Mouse (Mus musculus) heart, embryonic 11.5 days (tissue): ENCODE results near the gene Zfp775. TPM values are rescaled to one million over a fixed set of nuclear protein-coding genes. Genes with fewer than 3 reads are reported as not detected.

Experiments
- ATAC-seq: fragments of 200-750 bp; cut with Nextera tagmentation; replicated peaks from 2 replicates; pipeline ENCODE4 v1.8.0; 2017; ENCODE audit warnings: moderate library complexity; ENCODE audit not compliant: insufficient number of reproducible peaks, low FRiP score, low TSS enrichment
- H3K27ac ChIP-seq: fragments of 300-500 bp; sonication (generic); 2 replicates; pipeline ENCODE4 v1.5.1; 2014; ENCODE audit warnings: mild to moderate bottlenecking, low read depth, low read length
- H3K27me3 ChIP-seq: fragments of 300-500 bp; sonication (generic); 2 replicates; pipeline ENCODE4 v1.6.1; 2014; ENCODE audit warnings: mild to moderate bottlenecking, low read length, mixed read lengths; ENCODE audit not compliant: control insufficient read depth, insufficient read depth
- H3K36me3 ChIP-seq: fragments of 300-500 bp; sonication (generic); 2 replicates; pipeline ENCODE4 v1.6.1; 2014; ENCODE audit warnings: mild to moderate bottlenecking, low read length, moderate library complexity, mixed read lengths; ENCODE audit not compliant: control insufficient read depth, insufficient read depth
- H3K4me1 ChIP-seq: fragments of 300-500 bp; sonication (generic); 2 replicates; pipeline ENCODE4 v1.6.1; 2014; ENCODE audit warnings: low read length; ENCODE audit not compliant: control insufficient read depth, insufficient read depth
- H3K4me2 ChIP-seq: fragments of 300-500 bp; sonication (generic); 2 replicates; pipeline ENCODE4 v1.6.1; 2014; ENCODE audit warnings: mild to moderate bottlenecking, moderate library complexity
- H3K4me3 ChIP-seq: fragments of 300-500 bp; sonication (generic); 2 replicates; pipeline ENCODE4 v1.5.1; 2014; ENCODE audit warnings: low read depth, low read length
- H3K9ac ChIP-seq: fragments of 300-500 bp; sonication (generic); 2 replicates; pipeline ENCODE4 v1.6.1; 2014; ENCODE audit warnings: mild to moderate bottlenecking, low read depth, low read length, moderate library complexity
- H3K9me3 ChIP-seq: fragments of 300-500 bp; sonication (generic); replicated peaks from 2 replicates; pipeline ENCODE4 v1.6.1; 2016; ENCODE audit warnings: low read length; ENCODE audit not compliant: control insufficient read depth
- WGBS: fragments of 180-500 bp; shearing (Covaris S2); extraction: QIAGEN DNeasy Blood & Tissue Kit; methylation state at CpG from one replicate; pipeline ENCODE4 v1.1.7; 2014; ENCODE audit not compliant: insufficient replicate concordance; 5-methylcytosine and 5-hydroxymethylcytosine counted together
- polyA plus RNA-seq: library from polyadenylated mRNA; unstranded; fragments of >200 nt; fragmentation: Nextera tagmentation; extraction: Ambion mirVana; gene quantifications from 2 replicates; pipeline ENCODE4 v1.2.1, GENCODE M21; 2014

The Zfp775 gene
- polyA plus RNA-seq, 1 experiment from 2014 or later: 5.8 TPM

DNA sequence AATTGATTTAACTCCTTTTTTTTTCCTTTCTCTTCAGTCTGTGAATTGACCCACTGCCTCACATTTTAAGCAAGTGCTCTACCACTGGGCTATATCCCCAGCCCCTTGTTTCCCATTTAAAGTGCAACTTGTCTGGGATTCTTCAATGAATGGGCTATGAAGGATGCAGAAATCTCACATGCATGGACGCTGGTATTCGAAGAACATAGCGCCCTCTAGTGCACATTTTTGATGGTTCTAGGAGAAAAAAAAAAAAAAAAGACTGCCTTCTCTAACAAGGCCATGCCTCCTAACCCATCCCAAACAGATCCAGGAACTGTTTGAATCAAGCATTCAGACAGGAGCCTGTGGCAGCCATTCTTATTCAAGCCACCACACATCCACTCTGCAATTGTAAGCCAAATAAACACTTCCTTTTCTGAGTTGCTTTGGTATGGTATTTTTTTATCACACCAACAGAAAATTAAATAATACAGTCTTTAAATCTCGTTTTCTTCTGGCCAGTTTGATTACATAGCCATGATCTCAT, 41.0 kb downstream of the Zfp775 start:
- no peaks in the 10 kb centered on the region for H3K27me3 ChIP-seq
- no peak for ATAC-seq
- 20% methylated on average over 4 of the region's 4 CpGs for WGBS

DNA sequence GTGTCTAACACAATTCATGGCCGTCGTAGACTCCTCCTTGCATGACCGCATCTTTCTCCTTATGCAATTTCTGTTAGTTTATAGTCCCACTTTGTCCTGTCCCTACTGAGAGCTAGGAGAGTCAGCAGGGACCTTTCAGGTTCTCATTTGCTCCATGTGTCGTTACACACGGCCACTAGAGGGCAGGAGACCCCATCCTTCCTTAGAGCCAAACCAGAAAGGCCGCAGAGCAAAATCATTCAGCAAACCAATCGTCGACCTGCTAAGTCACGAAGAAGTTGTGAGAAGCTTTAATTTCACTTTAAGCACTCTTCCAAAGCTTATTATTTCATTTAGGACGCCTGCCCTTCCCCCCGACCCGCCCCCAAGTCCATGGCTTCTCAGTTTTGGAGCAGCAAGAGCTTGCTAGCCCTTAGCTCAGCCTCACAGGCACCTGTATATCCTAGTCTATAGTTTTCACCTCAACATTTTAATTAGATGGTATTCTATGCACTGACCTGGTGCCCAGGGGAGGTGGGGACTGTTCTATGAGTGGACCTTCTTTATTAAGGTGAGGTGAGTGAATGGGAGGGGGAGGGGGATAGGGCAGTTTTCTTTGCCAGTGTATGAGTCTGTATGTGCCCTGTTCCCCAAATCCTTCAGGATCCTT, 43.9 kb downstream of the Zfp775 start:
- Histone ChIP-seq H3K9ac (no peak overlapping the region), H3K27ac (no peak overlapping the region), H3K36me3 (no peaks in the 10 kb centered on the region), H3K4me1 (no peaks in the 10 kb centered on the region), H3K4me2 (peak overlapping the region; percentile 16; the same call in 1 of the 2 replicates), H3K9me3 (no peaks in the 10 kb centered on the region), H3K27me3 (no peaks in the 10 kb centered on the region), H3K4me3 (no peak overlapping the region)
- WGBS: 12% methylated on average over 12 of the region's 12 CpGs
- ATAC-seq: no peak

More for the DNA sequence above, 41.0 kb downstream of the Zfp775 start:
- H3K36me3 ChIP-seq: no peaks in the 10 kb centered on the region
- no peaks in the 10 kb centered on the region for H3K9me3 ChIP-seq
- no peak overlapping the region for H3K4me3 ChIP-seq
- no peaks in the 10 kb centered on the region for H3K4me1 ChIP-seq
- H3K27ac ChIP-seq: no peak overlapping the region
- no peak overlapping the region for H3K4me2 ChIP-seq
- no peak overlapping the region for H3K9ac ChIP-seq

DNA sequence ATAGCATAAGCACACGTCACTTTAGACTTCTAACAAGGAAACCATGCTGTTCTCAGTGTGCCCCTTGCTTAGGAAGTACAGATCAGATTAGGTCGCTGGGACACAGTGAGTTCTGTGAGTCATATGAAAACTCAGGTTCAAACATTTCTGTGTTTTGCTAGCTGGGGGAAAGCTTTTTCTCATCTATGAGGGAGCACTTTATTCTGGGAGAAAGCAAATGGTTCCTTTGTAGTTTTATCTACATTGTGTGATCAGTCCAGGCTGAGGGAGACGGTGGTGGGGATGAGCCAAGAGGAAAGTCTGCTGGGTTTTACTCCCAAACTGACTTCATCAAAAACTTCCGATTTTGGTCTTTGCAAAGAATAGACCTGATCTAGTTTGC, 44.4 kb downstream of the Zfp775 start:
- Histone ChIP-seq H3K27me3 (no peaks in the 10 kb centered on the region), H3K36me3 (no peaks in the 10 kb centered on the region), H3K27ac (no peak overlapping the region), H3K9me3 (no peaks in the 10 kb centered on the region), H3K4me2 (no peak overlapping the region), H3K9ac (no peak overlapping the region), H3K4me1 (no peaks in the 10 kb centered on the region), H3K4me3 (no peak overlapping the region)
- 61% methylated on average over 4 of the region's 4 CpGs for WGBS
- ATAC-seq: no peak

DNA sequence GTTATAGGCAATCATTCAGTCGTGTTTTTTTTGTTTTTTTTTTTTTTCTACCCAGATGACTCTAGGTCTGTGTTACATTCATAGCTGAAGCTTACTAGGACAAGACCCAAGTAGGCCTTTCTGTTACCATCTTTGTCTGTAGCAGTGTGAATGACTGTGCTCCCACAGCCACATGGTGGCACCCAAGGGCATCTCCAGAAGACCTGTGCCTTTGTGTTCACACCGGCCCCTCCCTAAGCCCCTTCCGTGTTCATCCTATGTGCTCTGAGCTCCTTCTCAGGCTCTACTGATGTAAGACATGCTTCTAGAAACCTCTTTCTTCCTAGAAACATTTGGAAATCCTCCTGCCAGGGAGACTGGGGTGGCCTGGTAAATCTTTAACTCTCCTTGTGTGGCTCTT, 45.1 kb downstream of the Zfp775 start, which contains the start of gene Gimap8:
TSS of gene Gimap8 (plus strand) at position 240 of the 400 bp plus-strand sequence.
- WGBS: 41% methylated on average over 3 of the region's 3 CpGs
- H3K36me3 ChIP-seq: no peaks in the 10 kb centered on the region
- no peaks in the 10 kb centered on the region for H3K27me3 ChIP-seq
- 0 out of 2 replicates have a peak within 1 kb of the TSS, but pooled peaks have one; percentile 16 for H3K9ac ChIP-seq
- H3K4me3 ChIP-seq: no peak within 1 kb of the TSS
- no peak within 1 kb of the TSS for H3K4me2 ChIP-seq
- no peak within 1 kb of the TSS for H3K27ac ChIP-seq
- 0 out of 2 replicates have a peak, but pooled peaks have one; percentile 39 for ATAC-seq
- H3K4me1 ChIP-seq: no peaks in the 10 kb centered on the region
- no peaks in the 10 kb centered on the region for H3K9me3 ChIP-seq

DNA sequence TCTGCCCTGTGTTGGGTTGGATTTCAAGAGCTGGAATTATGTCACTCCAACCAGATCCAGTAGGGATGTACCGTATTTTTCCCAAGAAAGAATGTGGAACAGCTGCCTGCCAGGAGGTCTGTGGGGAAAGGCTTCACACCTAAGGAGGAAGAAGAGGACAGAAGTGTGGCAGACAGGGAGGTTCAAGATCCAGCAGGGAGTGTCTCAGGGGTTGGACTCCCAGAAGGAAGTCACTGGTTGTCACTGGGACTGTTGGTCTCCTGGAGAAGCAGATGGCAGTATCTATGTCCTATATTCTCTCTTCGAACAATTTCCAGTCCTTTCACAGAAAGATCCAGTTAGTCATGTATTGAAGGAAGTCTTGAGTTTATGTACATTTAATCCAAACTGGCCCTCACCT, 45.7 kb downstream of the Zfp775 start:
- no peak overlapping the region for H3K4me3 ChIP-seq
- ATAC-seq: no peak
- H3K9ac ChIP-seq: no peak overlapping the region
- no peaks in the 10 kb centered on the region for H3K36me3 ChIP-seq
- H3K27me3 ChIP-seq: no peaks in the 10 kb centered on the region
- WGBS: 81% methylated on average over 2 of the region's 2 CpGs
- H3K4me2 ChIP-seq: no peak overlapping the region
- H3K27ac ChIP-seq: no peak overlapping the region
- H3K4me1 ChIP-seq: no peaks in the 10 kb centered on the region
- H3K9me3 ChIP-seq: no peaks in the 10 kb centered on the region

DNA sequence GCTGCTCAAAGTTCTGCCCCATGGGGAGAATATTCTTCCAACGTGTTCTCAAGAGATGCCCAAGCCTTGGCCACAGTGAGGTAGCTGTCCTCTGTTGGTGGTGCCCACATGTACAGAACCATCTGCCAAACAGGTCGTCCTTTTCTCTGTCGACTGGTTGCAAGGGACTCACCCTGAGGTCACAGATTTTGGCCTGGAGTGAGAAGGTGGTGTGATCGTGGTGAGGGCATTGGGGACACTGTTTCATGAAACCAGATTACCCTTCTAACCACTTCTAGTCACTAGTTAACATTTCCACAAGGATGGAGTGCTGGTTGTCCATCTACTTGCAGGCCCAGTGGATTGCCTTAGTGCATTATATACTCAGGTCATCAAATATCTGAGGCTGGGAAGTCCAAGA, 46.9 kb downstream of the Zfp775 start:
- no peak overlapping the region for H3K9ac ChIP-seq
- H3K4me2 ChIP-seq: no peak overlapping the region
- WGBS: 80% methylated on average over 4 of the region's 4 CpGs

DNA sequence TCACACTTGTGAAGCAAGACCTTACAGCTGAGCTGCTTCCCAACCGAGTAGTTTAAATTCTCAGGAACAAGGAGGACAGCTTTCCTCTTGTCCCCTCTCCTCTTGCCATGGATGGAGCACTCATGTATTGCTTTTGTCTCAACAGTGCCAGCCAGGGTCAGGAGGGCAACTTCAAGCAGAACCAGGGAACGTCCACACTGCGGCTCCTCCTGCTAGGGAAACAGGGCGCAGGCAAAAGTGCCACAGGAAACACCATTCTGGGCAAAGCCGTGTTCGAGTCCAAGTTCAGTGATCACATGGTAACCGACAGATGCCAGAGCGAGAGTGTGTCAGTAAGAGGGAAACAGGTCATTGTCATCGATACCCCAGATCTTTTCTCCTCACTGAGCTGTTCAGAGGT, 48.2 kb downstream of the Zfp775 start:
- H3K9ac ChIP-seq: no peak overlapping the region
- no peak for ATAC-seq
- no peaks in the 10 kb centered on the region for H3K4me1 ChIP-seq
- no peak overlapping the region for H3K4me3 ChIP-seq
- WGBS: 85% methylated on average over 9 of the region's 9 CpGs
- no peak overlapping the region for H3K4me2 ChIP-seq
- no peaks in the 10 kb centered on the region for H3K36me3 ChIP-seq
- no peaks in the 10 kb centered on the region for H3K27me3 ChIP-seq
- no peak overlapping the region for H3K27ac ChIP-seq
- H3K9me3 ChIP-seq: no peaks in the 10 kb centered on the region

More for the DNA sequence above, 46.9 kb downstream of the Zfp775 start:
- no peaks in the 10 kb centered on the region for H3K36me3 ChIP-seq
- no peaks in the 10 kb centered on the region for H3K27me3 ChIP-seq
- H3K27ac ChIP-seq: no peak overlapping the region
- no peaks in the 10 kb centered on the region for H3K4me1 ChIP-seq
- ATAC-seq: no peak
- no peaks in the 10 kb centered on the region for H3K9me3 ChIP-seq
- no peak overlapping the region for H3K4me3 ChIP-seq

DNA sequence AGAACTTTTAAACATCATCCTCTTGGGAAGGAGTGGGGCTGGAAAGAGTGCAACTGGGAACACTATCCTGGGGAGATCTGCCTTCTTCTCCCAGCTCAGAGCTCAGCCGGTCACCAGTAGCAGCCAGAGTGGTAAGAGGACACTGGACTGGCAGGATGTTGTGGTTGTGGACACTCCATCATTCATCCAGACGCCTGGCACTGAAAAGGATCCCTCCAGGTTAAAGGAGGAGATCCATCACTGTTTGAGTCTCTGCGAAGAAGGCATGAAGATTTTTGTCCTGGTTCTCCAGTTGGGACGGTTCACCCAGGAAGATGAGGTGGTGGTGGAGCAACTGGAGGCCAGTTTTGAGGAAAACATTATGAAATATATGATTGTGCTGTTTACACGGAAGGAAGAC, 56.9 kb downstream of the Zfp775 start:
- Histone ChIP-seq H3K9ac (no peak overlapping the region), H3K27ac (no peak overlapping the region), H3K27me3 (no peaks in the 10 kb centered on the region), H3K4me1 (no peaks in the 10 kb centered on the region), H3K4me3 (no peak overlapping the region), H3K4me2 (no peak overlapping the region), H3K9me3 (no peaks in the 10 kb centered on the region), H3K36me3 (no peaks in the 10 kb centered on the region)
- WGBS: 74% methylated on average over 5 of the region's 5 CpGs
- no peak for ATAC-seq

DNA sequence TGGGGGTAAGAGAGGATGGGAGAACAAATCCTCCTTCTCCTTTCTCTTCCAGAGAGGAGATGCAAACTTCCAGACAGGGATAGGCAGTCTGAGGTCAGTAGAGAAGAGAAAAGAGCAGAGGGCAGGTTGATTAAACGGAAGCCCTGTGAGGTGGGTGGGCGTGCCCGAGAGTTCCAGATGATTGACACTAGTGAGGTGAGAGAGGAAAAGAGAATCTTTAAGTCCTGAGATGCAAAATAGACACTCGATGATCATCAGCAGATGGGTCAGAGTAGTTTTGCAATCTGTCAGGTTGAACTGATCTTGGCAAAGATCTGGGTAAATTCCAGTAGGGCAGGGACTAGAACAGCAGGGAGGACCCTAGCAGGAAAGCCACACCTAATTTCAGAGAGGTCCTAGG, 62.9 kb downstream of the Zfp775 start:
- H3K36me3 ChIP-seq: no peaks in the 10 kb centered on the region
- no peaks in the 10 kb centered on the region for H3K9me3 ChIP-seq
- H3K4me3 ChIP-seq: no peak overlapping the region
- no peaks in the 10 kb centered on the region for H3K4me1 ChIP-seq
- no peak for ATAC-seq
- no peak overlapping the region for H3K27ac ChIP-seq
- no peaks in the 10 kb centered on the region for H3K27me3 ChIP-seq
- H3K9ac ChIP-seq: no peak overlapping the region
- no peak overlapping the region for H3K4me2 ChIP-seq
- 74% methylated on average over 4 of the region's 4 CpGs for WGBS
